Mouse (Mus musculus): ENCODE results near the gene Hibadh. TPM values are rescaled to one million over a fixed set of nuclear protein-coding genes. Genes with fewer than 3 reads are reported as not detected.
"Not testable (repeated sequence)": the region's sequence is repeated elsewhere in the genome, so short reads cannot be mapped to it uniquely, and the experiment has no call there.

Hibadh gene
- polyA plus RNA-seq, 1 experiment from 2014 or later = 49.3 TPM

DNA sequence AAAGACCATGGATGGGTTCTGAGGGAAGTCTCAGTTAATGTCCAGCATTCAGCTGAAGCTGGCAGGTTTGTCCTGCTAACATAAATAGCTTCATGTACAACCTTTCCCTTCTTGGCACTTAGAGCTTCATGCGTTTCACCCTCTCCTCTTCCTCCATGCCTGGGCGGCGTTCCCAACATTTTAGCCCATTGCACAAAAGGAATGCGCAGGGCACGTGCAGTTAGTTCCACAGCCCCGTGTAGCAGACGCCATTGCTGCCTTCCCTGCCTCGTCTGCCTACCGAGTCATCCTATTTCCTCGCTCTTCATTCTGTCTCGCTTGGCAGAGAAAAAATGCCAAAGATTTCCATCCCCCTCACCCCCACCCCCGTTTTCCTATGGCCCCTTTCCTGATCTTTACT, 34.4 kb upstream of the Hibadh start:
- no peaks in the 10 kb centered on the region for H3K27me3 ChIP-seq (ENCODE audit: control insufficient read depth, insufficient read depth, low read length)
- no peak overlapping the region for H3K9ac ChIP-seq (ENCODE audit: low read length)
- 77% methylated on average over 12 of the region's 12 CpGs for WGBS
- DNase-seq (ENCODE audit: low spot score, missing footprints) (no peak), ATAC-seq (ENCODE audit: low FRiP score) (no peak)
- H3K27ac ChIP-seq (ENCODE audit: low read depth, low read length) = no peak overlapping the region
- no peaks in the 10 kb centered on the region for H3K9me3 ChIP-seq (ENCODE audit: control insufficient read depth, low read length)
- no peak overlapping the region for H3K4me3 ChIP-seq (ENCODE audit: low read depth, low read length)
- H3K4me1 ChIP-seq (ENCODE audit: control insufficient read depth, insufficient read depth, low read length) = no peaks in the 10 kb centered on the region
- H3K36me3 ChIP-seq (ENCODE audit: control insufficient read depth, insufficient read depth, low read length) = no peaks in the 10 kb centered on the region
- no peak overlapping the region for H3K4me2 ChIP-seq

DNA sequence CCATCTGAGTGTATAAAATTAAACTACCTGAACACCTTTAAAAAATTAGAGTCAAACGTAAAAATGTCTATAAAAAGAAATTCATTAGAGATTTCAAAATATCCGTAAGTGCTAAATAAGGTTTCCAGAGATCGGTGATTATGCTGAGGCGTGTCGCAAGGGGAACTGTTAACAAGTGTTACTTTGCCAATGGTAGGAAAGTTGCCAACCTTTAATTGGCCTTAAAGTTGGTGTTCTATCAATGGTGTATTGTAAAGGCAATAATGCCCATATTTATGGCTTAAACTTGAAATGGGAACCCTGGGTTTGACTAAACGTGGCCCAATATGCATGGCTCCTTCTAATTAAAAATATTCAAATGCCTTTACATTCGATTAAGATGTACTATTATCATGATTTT, 33.5 kb upstream of the Hibadh start:
- Histone ChIP-seq H3K27me3 (ENCODE audit: control insufficient read depth, insufficient read depth, low read length) (no peaks in the 10 kb centered on the region), H3K36me3 (ENCODE audit: control insufficient read depth, insufficient read depth, low read length) (no peaks in the 10 kb centered on the region), H3K4me1 (ENCODE audit: control insufficient read depth, insufficient read depth, low read length) (no peaks in the 10 kb centered on the region), H3K4me3 (ENCODE audit: low read depth, low read length) (no peak overlapping the region), H3K9ac (ENCODE audit: low read length) (no peak overlapping the region), H3K9me3 (ENCODE audit: control insufficient read depth, low read length) (no peaks in the 10 kb centered on the region), H3K27ac (ENCODE audit: low read depth, low read length) (no peak overlapping the region), H3K4me2 (no peak overlapping the region)
- ATAC-seq (ENCODE audit: low FRiP score) (no peak), DNase-seq (ENCODE audit: low spot score, missing footprints) (no peak)
- WGBS = 88% methylated on average over 7 of the region's 7 CpGs

DNA sequence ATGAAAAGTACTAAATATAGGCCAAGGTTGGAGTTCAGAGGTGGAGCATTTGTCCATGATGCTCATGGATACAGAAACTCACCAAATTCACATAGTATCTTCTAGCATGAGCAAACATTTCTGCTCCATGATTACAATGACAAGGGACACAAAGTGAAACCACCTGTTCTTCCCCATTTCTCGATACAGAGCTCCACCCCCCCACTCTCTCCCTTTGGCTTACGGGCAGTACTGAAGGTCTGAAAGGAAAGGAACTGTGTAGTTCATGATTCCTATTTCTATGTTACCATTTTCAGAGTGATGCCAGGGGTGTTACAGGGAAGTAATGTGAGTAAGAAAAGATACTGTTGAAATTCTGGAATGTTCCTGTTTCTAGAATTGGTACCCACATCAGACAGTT, 32.4 kb upstream of the Hibadh start:
- no peak overlapping the region for H3K27ac ChIP-seq (ENCODE audit: low read depth, low read length)
- H3K9me3 ChIP-seq (ENCODE audit: control insufficient read depth, low read length) = no peaks in the 10 kb centered on the region
- no peaks in the 10 kb centered on the region for H3K36me3 ChIP-seq (ENCODE audit: control insufficient read depth, insufficient read depth, low read length)
- ATAC-seq (ENCODE audit: low FRiP score) = no peak
- H3K9ac ChIP-seq (ENCODE audit: low read length) = no peak overlapping the region
- no peaks in the 10 kb centered on the region for H3K4me1 ChIP-seq (ENCODE audit: control insufficient read depth, insufficient read depth, low read length)
- H3K4me2 ChIP-seq = no peak overlapping the region
- DNase-seq (ENCODE audit: low spot score, missing footprints) = no peak
- H3K27me3 ChIP-seq (ENCODE audit: control insufficient read depth, insufficient read depth, low read length) = no peaks in the 10 kb centered on the region
- no peak overlapping the region for H3K4me3 ChIP-seq (ENCODE audit: low read depth, low read length)
- 71% methylated on average over 2 of the region's 2 CpGs for WGBS

DNA sequence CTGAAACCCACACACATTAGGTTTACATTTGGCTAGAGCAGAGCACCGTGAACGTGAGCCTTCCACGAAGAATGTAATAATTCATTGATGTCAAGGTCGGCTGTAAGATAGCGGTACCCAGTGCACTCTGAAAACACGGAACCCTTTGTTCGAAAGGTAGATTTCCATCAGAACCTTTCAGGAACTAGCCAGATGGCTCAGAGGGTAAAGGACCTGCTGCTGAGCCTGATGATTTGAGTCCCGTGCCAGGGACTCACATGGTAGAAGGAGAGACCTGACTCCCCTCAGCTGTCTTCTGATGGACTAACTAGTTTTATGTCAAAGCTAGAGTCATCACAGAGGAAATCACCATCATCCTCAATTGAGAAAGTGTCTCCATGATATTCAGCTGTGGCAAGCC, 31.6 kb upstream of the Hibadh start:
- no peak overlapping the region for H3K4me3 ChIP-seq (ENCODE audit: low read depth, low read length)
- H3K27me3 ChIP-seq (ENCODE audit: control insufficient read depth, insufficient read depth, low read length) = no peaks in the 10 kb centered on the region
- no peak for DNase-seq (ENCODE audit: low spot score, missing footprints)
- H3K27ac ChIP-seq (ENCODE audit: low read depth, low read length) = no peak overlapping the region
- no peaks in the 10 kb centered on the region for H3K36me3 ChIP-seq (ENCODE audit: control insufficient read depth, insufficient read depth, low read length)
- H3K9me3 ChIP-seq (ENCODE audit: control insufficient read depth, low read length) = no peaks in the 10 kb centered on the region
- no peak for ATAC-seq (ENCODE audit: low FRiP score)
- 90% methylated on average over 8 of the region's 8 CpGs for WGBS
- H3K9ac ChIP-seq (ENCODE audit: low read length) = no peak overlapping the region
- H3K4me2 ChIP-seq = no peak overlapping the region
- no peaks in the 10 kb centered on the region for H3K4me1 ChIP-seq (ENCODE audit: control insufficient read depth, insufficient read depth, low read length)

DNA sequence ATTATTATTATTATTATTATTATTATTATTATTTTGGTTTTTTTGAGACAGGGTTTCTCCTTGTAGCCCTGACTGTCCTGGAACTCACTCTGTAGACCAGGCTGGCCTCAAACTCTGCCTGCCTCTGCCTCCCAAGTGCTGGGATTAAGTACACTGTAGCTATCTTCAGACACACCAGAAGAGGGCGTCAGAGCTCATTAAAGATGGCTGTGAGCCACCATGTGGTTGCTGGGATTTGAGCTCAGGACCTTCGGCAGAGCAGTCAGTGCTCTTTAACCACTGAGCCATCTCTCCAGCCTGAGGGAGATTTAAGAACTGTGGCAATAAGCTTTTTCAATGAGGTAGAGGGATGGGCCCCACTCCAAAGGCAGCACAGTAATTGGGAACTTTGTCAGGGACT, 29.7 kb upstream of the Hibadh start:
- WGBS = 51% methylated on average over 2 of the region's 2 CpGs

DNA sequence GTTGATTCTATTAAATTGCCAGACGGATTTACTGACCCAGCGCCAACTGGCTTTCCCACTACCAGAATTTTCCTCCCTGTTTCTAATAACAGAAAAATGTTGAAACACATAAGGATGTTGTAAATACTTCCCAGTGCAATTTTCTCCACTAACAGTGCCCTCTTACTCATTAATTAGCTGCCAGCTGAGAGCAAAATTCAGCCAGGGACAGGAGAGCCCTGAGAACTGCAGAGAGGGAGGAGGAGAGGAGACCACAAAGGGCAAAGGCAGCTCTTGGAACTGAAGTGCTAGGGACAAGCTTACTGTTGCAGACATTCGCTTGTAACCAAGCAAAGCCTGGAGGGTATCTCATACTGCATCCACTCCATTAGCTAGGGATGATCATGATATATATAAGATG, 27.5 kb upstream of the Hibadh start:
- no peaks in the 10 kb centered on the region for H3K9me3 ChIP-seq (ENCODE audit: control insufficient read depth, low read length)
- no peaks in the 10 kb centered on the region for H3K36me3 ChIP-seq (ENCODE audit: control insufficient read depth, insufficient read depth, low read length)
- no peaks in the 10 kb centered on the region for H3K27me3 ChIP-seq (ENCODE audit: control insufficient read depth, insufficient read depth, low read length)
- H3K4me2 ChIP-seq = no peak overlapping the region
- H3K9ac ChIP-seq (ENCODE audit: low read length) = no peak overlapping the region
- no peak for ATAC-seq (ENCODE audit: low FRiP score)
- no peak overlapping the region for H3K4me3 ChIP-seq (ENCODE audit: low read depth, low read length)
- no peak overlapping the region for H3K27ac ChIP-seq (ENCODE audit: low read depth, low read length)
- 80% methylated on average over 3 of the region's 3 CpGs for WGBS
- no peaks in the 10 kb centered on the region for H3K4me1 ChIP-seq (ENCODE audit: control insufficient read depth, insufficient read depth, low read length)
- DNase-seq (ENCODE audit: low spot score, missing footprints) = no peak

More for the DNA sequence above, 29.7 kb upstream of the Hibadh start:
- H3K4me2 ChIP-seq; H3K9ac ChIP-seq (ENCODE audit: low read length); H3K4me3 ChIP-seq (ENCODE audit: low read depth, low read length); H3K27ac ChIP-seq (ENCODE audit: low read depth, low read length); H3K36me3 ChIP-seq (ENCODE audit: control insufficient read depth, insufficient read depth, low read length); H3K9me3 ChIP-seq (ENCODE audit: control insufficient read depth, low read length); H3K27me3 ChIP-seq (ENCODE audit: control insufficient read depth, insufficient read depth, low read length); DNase-seq (ENCODE audit: low spot score, missing footprints); ATAC-seq (ENCODE audit: low FRiP score); H3K4me1 ChIP-seq (ENCODE audit: control insufficient read depth, insufficient read depth, low read length): not testable (repeated sequence)

DNA sequence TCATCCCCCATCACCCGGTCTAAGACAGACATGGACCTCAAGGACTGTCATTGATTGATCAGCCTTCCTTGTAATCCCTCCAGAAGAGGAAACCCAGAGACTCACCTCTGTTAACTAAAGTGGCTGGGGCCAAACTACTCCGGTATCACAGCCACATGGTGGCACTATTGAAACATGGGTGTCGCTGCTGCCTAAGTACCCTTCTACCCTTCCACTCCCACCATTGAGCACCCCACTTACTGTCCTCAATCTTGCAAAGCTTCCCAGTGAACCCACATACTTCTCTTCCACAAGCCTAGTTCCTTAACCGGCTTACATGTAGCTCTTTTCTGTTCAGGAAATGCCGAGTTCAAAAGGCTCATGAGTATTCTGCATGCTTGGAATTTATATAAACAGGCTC, 22.8 kb upstream of the Hibadh start:
- H3K9ac ChIP-seq (ENCODE audit: low read length) = no peak overlapping the region
- DNase-seq (ENCODE audit: low spot score, missing footprints) = no peak
- no peak overlapping the region for H3K4me2 ChIP-seq
- H3K4me1 ChIP-seq (ENCODE audit: control insufficient read depth, insufficient read depth, low read length) = no peaks in the 10 kb centered on the region
- 54% methylated on average over 5 of the region's 5 CpGs for WGBS
- no peaks in the 10 kb centered on the region for H3K36me3 ChIP-seq (ENCODE audit: control insufficient read depth, insufficient read depth, low read length)
- no peak overlapping the region for H3K27ac ChIP-seq (ENCODE audit: low read depth, low read length)
- no peak overlapping the region for H3K4me3 ChIP-seq (ENCODE audit: low read depth, low read length)
- no peak for ATAC-seq (ENCODE audit: low FRiP score)
- no peaks in the 10 kb centered on the region for H3K9me3 ChIP-seq (ENCODE audit: control insufficient read depth, low read length)
- no peaks in the 10 kb centered on the region for H3K27me3 ChIP-seq (ENCODE audit: control insufficient read depth, insufficient read depth, low read length)

DNA sequence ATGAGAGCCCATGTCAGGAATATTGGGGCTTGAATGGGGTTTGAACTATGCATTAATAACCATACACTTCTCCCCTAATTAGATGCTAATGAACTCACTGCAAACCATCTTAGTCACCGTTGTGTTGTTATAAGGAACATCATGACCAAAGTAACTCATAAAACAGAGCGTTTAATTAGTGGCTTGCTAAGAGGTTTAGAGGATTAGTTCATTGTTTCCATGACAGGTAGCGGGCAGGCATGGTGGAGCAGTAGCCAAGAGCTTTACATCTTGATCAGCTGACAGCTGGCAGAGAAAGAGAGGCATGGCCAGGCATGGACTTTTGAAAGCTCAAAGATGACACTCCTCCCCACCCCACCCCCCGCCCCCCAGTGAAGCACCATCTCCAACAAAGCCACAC, 15.1 kb upstream of the Hibadh start:
- no peaks in the 10 kb centered on the region for H3K4me1 ChIP-seq (ENCODE audit: control insufficient read depth, insufficient read depth, low read length)
- no peaks in the 10 kb centered on the region for H3K27me3 ChIP-seq (ENCODE audit: control insufficient read depth, insufficient read depth, low read length)
- no peak overlapping the region for H3K4me3 ChIP-seq (ENCODE audit: low read depth, low read length)
- no peak overlapping the region for H3K4me2 ChIP-seq
- no peak overlapping the region for H3K9ac ChIP-seq (ENCODE audit: low read length)
- no peaks in the 10 kb centered on the region for H3K9me3 ChIP-seq (ENCODE audit: control insufficient read depth, low read length)
- 48% methylated on average over 4 of the region's 4 CpGs for WGBS
- H3K27ac ChIP-seq (ENCODE audit: low read depth, low read length) = no peak overlapping the region
- H3K36me3 ChIP-seq (ENCODE audit: control insufficient read depth, insufficient read depth, low read length) = no peaks in the 10 kb centered on the region
- DNase-seq (ENCODE audit: low spot score, missing footprints) (no peak), ATAC-seq (ENCODE audit: low FRiP score) (no peak)

DNA sequence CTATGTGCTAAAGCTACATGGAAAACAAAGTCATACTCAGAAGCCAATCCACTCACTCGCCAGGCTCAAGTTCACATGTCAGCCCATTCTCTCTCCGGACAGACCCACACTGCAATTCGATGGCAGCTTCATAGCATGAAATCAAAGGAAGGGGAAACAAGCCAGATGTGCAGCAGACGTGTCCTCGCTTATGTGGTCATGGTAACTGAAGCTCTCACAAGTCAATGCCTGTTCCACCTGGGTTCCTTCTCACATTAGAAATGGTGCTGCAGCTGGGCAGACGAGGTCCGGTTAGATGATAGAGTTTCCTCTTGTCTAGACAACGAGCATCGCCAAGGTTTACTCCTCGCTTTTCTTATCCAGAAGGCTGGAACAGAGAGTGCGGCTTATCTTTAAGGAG, 8.6 kb upstream of the Hibadh start:
- Histone ChIP-seq H3K9ac (ENCODE audit: low read length) (no peak overlapping the region), H3K36me3 (ENCODE audit: control insufficient read depth, insufficient read depth, low read length) (no peaks in the 10 kb centered on the region), H3K27ac (ENCODE audit: low read depth, low read length) (no peak overlapping the region), H3K4me3 (ENCODE audit: low read depth, low read length) (no peak overlapping the region), H3K4me1 (ENCODE audit: control insufficient read depth, insufficient read depth, low read length) (no peaks in the 10 kb centered on the region), H3K9me3 (ENCODE audit: control insufficient read depth, low read length) (no peaks in the 10 kb centered on the region), H3K27me3 (ENCODE audit: control insufficient read depth, insufficient read depth, low read length) (no peaks in the 10 kb centered on the region), H3K4me2 (no peak overlapping the region)
- DNase-seq (ENCODE audit: low spot score, missing footprints) (no peak), ATAC-seq (ENCODE audit: low FRiP score) (no peak)
- 87% methylated on average over 11 of the region's 11 CpGs for WGBS

DNA sequence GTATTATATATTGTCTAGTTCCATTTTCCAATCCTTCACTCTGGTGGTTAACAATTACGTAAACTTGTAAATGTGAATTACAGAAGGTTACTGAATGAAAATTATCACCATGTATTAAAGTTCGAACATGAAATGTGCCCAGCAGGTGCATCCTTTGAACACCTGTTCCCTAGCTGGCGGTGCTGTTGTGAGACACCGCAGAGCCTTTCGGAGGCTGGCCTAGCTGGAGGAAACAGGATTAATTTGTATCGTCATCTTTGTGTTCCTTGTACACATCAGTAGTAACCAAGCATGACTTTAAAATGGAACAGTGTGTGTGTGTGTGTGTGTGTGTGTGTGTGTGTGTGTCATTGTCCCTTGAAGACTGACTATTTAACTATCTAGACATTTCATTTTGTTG, 7.8 kb upstream of the Hibadh start:
- no peak for ATAC-seq (ENCODE audit: low FRiP score)

More for the DNA sequence above, 7.8 kb upstream of the Hibadh start:
- Histone ChIP-seq H3K27me3 (ENCODE audit: control insufficient read depth, insufficient read depth, low read length) (no peaks in the 10 kb centered on the region), H3K9me3 (ENCODE audit: control insufficient read depth, low read length) (no peaks in the 10 kb centered on the region), H3K9ac (ENCODE audit: low read length) (no peak overlapping the region), H3K4me2 (no peak overlapping the region), H3K4me1 (ENCODE audit: control insufficient read depth, insufficient read depth, low read length) (no peaks in the 10 kb centered on the region), H3K36me3 (ENCODE audit: control insufficient read depth, insufficient read depth, low read length) (no peaks in the 10 kb centered on the region), H3K4me3 (ENCODE audit: low read depth, low read length) (no peak overlapping the region), H3K27ac (ENCODE audit: low read depth, low read length) (no peak overlapping the region)
- no peak for DNase-seq (ENCODE audit: low spot score, missing footprints)
- WGBS = 94% methylated on average over 6 of the region's 6 CpGs

Data from midbrain, embryonic 11.5 days (tissue).